Mouse (Mus musculus) embryo, embryonic 9.5 days (tissue): ENCODE data around the gene 4833427G06Rik.

Source experiments
- DNase-seq: peaks from one replicate; pipeline ENCODE4 v3.0.0-alpha.2; 2017; ENCODE audit errors: extremely low spot score

Gene 4833427G06Rik

DNA sequence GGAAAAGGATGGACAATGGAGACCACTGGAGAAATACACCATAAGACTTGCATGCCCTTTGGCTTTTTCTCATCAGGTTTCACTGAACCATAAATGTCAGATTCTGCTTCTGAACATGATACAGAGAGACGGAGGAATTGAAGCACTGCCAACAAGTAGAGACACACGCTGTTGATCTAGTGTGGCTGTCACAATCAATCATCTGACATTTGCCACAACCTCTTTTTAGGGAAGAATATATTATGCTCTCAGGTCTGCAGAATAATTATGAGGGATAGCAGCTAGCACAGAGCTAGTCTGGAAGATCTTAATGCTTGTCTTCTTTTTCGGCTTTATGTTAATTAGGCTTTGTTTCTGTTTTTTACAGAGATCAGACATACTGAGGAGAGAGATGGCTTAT lies 33.7 kb downstream of the 4833427G06Rik start:
- no peak for DNase-seq

DNA sequence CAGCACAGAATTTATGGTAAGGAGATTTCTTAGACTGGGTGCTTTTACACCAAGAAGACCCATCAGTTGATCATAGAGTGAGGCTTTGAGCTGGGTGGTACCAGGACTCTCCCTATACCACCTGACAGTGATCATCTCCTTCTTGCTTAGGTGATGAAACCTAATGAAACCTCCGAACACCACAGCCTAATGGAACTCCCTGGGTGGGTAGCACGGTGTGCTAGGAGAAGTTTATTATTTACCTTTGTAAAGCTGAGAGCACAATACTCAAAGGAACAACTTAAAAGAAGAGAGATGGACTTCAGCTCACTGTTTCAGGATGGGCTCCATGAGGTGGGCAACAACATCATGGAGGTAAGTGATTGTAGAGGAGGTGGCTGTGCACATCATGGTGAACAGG lies 41.3 kb downstream of the 4833427G06Rik start, which contains the start of gene Btg4:
TSS of gene Btg4 (plus strand) at position 301 of the 400 bp plus-strand sequence.
- DNase-seq = no peak

DNA sequence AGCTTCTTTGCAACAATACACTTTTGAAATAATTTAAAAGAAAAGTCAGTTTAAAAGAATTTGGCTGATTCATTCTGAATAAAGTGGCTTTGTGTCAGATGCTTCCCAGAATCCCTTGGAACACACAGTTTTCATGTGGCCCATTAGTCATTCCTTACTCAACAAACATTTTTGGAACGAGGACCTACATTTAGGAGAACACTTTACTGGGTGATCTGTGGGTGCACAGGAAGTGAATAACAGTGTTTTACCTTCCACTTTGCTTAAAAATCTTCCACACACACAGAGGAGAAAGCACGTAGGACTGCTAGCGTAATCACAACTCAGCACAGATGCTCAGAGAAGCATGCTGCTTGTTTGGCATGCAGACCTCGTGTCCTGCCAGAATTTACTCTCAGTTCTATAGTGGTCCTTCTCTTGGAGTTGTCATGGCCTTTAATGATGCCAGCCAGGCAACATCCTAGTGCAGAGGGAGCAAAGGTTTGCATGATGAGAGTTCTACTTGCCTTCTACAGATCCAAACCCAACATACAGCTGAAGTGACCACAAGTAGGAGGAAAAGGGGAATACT lies 42.8 kb downstream of the 4833427G06Rik start:
- DNase-seq = no peak

DNA sequence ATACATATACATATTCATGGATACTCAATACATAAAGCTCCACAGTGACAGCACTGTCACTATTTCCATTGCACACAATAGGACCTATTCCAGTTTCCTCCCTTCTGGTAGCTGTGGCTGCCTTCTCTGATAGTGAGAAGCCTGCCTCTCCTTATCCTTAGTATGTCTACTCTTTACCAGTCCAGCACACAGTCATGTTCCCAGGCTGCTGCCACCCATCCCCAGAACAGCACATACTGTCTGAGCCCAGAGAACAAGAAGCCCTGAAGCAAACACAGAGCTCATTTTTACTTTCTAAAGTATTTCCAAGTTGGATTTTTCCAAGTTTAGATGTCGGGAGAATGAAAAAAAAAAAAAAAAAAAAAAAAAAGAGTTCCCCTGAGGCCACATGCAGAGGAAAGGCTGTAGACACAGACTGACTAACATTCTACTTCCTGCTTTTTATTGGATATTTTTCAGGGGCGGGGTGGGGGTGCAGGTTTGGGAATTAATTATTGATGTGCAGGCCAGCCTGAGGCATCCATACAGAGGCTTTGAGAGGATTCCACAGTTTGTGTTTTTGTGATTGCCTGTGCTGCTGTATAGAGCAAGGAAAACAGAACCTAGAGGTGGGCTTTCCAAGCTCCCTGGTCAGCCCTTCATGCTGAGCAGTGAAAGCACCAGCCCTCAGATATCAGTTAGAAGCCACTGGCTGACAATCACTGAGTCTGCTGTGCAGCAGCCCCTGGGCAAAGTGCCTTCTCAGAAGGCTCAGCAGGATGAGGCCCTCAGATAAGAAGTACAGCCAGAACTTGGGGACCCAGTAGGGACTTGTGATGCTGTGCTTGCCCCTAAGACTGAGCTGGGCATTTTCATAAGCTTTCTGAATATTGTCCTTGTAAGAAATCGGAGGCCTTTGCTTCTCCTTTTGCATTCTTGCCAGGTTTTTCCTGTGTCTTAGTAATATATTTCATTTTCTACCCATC lies 45.2 kb downstream of the 4833427G06Rik start:
- no peak for DNase-seq

DNA sequence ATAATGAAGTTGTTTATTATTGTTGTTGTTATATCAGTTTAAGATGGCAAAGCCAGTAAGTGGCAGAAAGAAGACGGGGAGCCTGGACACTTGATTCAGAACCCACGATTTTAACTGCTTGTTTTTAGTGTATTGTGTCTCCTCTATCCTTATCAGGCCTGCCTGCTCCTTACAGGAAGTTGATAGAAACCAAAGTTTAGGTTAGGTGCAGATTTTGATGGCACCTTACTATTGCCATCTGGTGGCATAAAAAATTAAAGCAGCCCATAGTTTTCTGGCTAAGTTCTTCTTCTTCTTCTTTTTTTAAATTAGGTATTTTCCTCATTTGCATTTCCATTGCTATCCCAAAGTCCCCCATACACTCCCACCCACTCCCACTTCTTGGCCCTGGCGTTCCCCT lies 49.7 kb downstream of the 4833427G06Rik start:
- no peak for DNase-seq

DNA sequence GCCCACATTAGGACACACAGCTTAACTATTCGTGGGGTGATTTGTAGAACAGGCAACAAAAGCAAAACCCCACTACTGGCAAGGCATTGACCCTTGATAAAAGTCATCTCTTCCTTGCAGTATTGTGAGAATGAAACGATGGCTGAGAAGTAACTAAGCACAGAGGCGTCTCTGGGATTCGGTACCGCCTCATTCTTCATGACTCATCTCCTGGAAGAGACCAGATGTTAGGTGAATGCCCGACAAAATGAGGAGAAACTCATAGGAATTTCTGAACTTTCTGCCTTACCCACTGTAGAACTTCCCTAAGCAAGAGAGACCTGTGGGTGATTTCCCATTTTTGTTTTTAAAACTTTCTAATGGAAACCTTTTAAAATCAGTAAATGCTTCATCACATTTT lies 59.7 kb downstream of the 4833427G06Rik start:
- DNase-seq = no peak

DNA sequence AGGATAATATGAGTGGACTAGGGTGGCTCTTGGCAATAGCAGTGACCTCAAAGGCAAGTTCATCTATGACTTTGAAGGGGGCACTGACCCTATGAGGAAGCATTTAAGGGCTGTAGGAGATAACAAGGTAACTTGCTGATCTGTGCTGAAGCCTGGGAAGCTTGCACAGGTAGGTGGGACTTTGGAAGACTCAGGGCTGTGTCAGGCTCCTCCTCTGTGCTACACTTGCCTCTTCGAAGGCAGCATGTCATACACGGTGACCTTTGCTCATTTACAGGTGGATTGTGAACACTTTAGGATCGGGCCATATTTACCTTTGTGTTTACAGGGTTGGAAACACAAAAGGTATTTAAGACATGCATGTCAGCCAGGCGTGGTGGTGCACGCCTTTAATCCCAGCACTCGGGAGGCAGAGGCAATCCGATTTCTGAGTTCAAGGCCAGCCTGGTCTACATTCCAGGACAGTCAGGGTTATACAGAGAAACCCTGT lies 60.3 kb downstream of the 4833427G06Rik start:
- DNase-seq = no peak

DNA sequence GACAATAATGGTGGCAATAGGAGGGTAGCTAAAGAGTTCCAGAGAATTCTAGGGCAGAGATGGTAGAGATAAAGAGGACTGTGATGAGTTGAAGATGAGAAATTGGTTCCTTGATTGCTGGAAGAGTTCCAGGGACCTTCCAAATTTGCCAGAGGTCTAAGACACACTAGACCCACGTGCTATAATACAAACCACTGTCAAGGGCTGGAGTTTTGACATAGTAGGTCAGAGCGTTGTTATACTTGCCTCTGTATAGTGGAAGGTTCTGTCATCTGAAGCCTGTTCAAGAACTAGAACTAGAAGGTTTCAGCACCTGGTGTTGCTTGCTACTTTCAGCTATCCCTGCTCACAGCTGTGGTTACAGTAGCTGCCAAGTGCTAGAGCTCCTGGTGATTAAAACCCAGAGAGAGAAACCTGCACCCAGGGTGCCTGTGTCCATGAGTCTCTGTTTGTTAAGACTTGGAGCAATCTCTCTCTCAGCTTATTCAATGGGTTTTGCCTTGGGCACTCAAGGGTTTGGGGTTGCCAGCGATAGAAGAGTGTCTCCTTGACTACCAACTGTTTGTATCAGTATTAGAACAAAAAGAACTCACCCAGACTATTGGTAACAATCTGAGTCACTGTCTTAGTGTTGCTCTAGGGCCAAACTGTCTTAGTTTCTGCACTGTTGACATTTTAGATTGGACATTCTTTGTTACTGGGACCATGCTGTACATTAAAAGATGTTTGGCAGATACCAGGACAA lies 68.9 kb downstream of the 4833427G06Rik start:
- no peak for DNase-seq

DNA sequence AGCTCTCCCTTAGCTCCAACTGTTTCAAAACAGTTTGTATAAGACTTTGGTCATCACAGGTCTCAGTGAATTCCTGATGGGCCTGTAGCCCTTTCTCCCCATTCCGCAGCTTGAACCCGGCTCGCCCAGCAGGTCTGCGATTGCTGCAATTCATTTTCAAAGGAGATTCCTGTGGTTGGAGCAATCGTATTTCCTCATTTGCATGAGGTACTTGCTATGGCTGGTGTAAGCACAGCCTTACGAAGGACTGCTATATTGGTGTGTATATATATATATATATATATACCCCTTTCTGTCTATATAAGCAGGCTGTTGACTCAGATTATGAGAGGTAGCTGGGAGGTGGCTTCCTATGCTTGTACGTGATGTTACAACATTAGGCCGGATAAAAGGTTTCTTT lies 69.6 kb downstream of the 4833427G06Rik start:
- no peak for DNase-seq

DNA sequence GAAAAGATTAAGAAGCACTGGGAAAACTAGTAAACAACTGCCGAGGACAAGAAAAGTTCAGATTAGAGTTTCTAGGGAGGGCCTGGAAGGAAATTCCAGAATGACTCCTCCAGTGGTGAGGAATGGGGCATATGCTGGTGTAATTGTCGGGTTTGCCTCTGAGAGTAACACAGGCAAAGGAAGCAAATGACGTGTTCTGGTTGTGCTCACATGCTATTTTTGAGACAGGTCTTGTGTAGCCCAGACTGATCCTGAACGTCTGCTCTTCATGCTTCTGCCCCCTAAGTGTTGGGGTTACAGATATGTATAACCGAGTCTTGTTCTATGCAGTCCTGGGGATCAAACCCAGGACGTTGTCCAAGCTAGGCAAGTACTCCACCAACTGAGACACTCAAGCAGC lies 70.3 kb downstream of the 4833427G06Rik start:
- no peak for DNase-seq
